Mouse (Mus musculus) testis, postnatal 10 days (tissue): ENCODE data around the gene Cerk.
A peak's percentile ranks its signal among the peaks of the same experiment; 100 is the strongest.
"Not testable (repeated sequence)": the region's sequence is repeated elsewhere in the genome, so short reads cannot be mapped to it uniquely, and the experiment has no call there.

ENCODE experiments used
- DNase-seq: peaks from one replicate; pipeline ENCODE4 v3.0.0; 2021; ENCODE audit warnings: low spot score

Gene Cerk

GRCm38 (mm10) chr15:86185689-86186569, at the start of gene Cerk:
Gene Cerk (minus strand): TSS chr15:86186141.
- DNase-seq: peak; percentile 82

GRCm38 (mm10) chr15:86234517-86235441, 48.8 kb upstream of the Cerk start:
- DNase-seq: no peak

- DNase-seq: no peak
Observed at GRCm38 (mm10) chr15:86234001-86234400, 48.1 kb upstream of the Cerk start.

- DNase-seq: peak; percentile 70
Observed at GRCm38 (mm10) chr15:86231831-86232512, 46.0 kb upstream of the Cerk start.

- DNase-seq: no peak
Observed at GRCm38 (mm10) chr15:86231170-86231569, 45.2 kb upstream of the Cerk start.

- no peak for DNase-seq
Observed at GRCm38 (mm10) chr15:86229623-86230022, 43.7 kb upstream of the Cerk start.

- DNase-seq: no peak
Observed at GRCm38 (mm10) chr15:86229088-86229487, 43.1 kb upstream of the Cerk start.

GRCm38 (mm10) chr15:86228186-86228585, 42.2 kb upstream of the Cerk start:
- no peak for DNase-seq

- no peak for DNase-seq
Observed at GRCm38 (mm10) chr15:86226968-86227367, 41.0 kb upstream of the Cerk start.

GRCm38 (mm10) chr15:86226221-86226620, 40.3 kb upstream of the Cerk start:
- no peak for DNase-seq

- DNase-seq: no peak
Observed at GRCm38 (mm10) chr15:86224972-86225551, 39.1 kb upstream of the Cerk start.

GRCm38 (mm10) chr15:86221901-86222300, 36.0 kb upstream of the Cerk start:
- not testable (repeated sequence) for DNase-seq

- no peak for DNase-seq
Observed at GRCm38 (mm10) chr15:86221369-86221768, 35.4 kb upstream of the Cerk start.

- no peak for DNase-seq
Observed at GRCm38 (mm10) chr15:86220715-86221114, 34.8 kb upstream of the Cerk start.

- DNase-seq: no peak
Observed at GRCm38 (mm10) chr15:86220229-86220630, 34.3 kb upstream of the Cerk start.

GRCm38 (mm10) chr15:86219534-86220228, 33.7 kb upstream of the Cerk start:
- DNase-seq: no peak

GRCm38 (mm10) chr15:86216641-86217040, 30.7 kb upstream of the Cerk start:
- not testable (repeated sequence) for DNase-seq

- DNase-seq: no peak
Observed at GRCm38 (mm10) chr15:86214549-86215201, 28.7 kb upstream of the Cerk start.

GRCm38 (mm10) chr15:86213753-86214548, 28.0 kb upstream of the Cerk start, which contains the start of gene Tbc1d22a:
Gene Tbc1d22a (plus strand): TSS chr15:86214459.
- DNase-seq: peak; percentile 93

- DNase-seq: not testable (repeated sequence)
Observed at GRCm38 (mm10) chr15:86212193-86212592, 26.3 kb upstream of the Cerk start.
